Mouse (Mus musculus): Measurements from ENCODE around the gene Mfsd2a. TPM values are rescaled to one million over a fixed set of nuclear protein-coding genes. Genes with fewer than 3 reads are reported as not detected.

Mfsd2a gene
- polyA plus RNA-seq, 2 experiments from 2014 or later: 0.93 to 1.5 TPM

- ATAC-seq: peak; percentile 76
These were observed 27.9 kb downstream of the Mfsd2a start for GRCm38 (mm10) chr4:122933051-122933591.

GRCm38 (mm10) chr4:122932239-122932978 is 28.6 kb downstream of the Mfsd2a start:
- peak; percentile 48 for ATAC-seq

- no peak for ATAC-seq
These were observed 29.9 kb downstream of the Mfsd2a start for GRCm38 (mm10) chr4:122930939-122931590.

- no peak for ATAC-seq
These were observed 37.3 kb downstream of the Mfsd2a start for GRCm38 (mm10) chr4:122923392-122924344.

- no peak for ATAC-seq
These were observed 38.1 kb downstream of the Mfsd2a start for GRCm38 (mm10) chr4:122922841-122923240.

GRCm38 (mm10) chr4:122915985-122916384 is 45.0 kb downstream of the Mfsd2a start:
- ATAC-seq: no peak

GRCm38 (mm10) chr4:122914186-122914585 is 46.8 kb downstream of the Mfsd2a start:
- ATAC-seq: no peak

- ATAC-seq: no peak
These were observed 48.4 kb downstream of the Mfsd2a start for GRCm38 (mm10) chr4:122912613-122913012.

- ATAC-seq: no peak
These were observed 50.4 kb downstream of the Mfsd2a start for GRCm38 (mm10) chr4:122910577-122910976.

- ATAC-seq: no peak
These were observed 51.3 kb downstream of the Mfsd2a start for GRCm38 (mm10) chr4:122909572-122910189.

GRCm38 (mm10) chr4:122905359-122905758 is 55.6 kb downstream of the Mfsd2a start:
- no peak for ATAC-seq

- ATAC-seq: no peak
These were observed 57.3 kb downstream of the Mfsd2a start for GRCm38 (mm10) chr4:122903709-122904108.

- no peak for ATAC-seq
These were observed 58.8 kb downstream of the Mfsd2a start for GRCm38 (mm10) chr4:122902156-122902555.

GRCm38 (mm10) chr4:122898313-122898712 is 62.7 kb downstream of the Mfsd2a start:
- peak; percentile 100 for ATAC-seq

GRCm38 (mm10) chr4:122897750-122898149 is 63.2 kb downstream of the Mfsd2a start:
- ATAC-seq: no peak

Other genes with a start within 250 kb of the Mfsd2a start
- 100 to 1,000 TPM; 112 to 156 TPM for gene Ppt1, start 124.9 kb downstream of the Mfsd2a start, polyA plus RNA-seq (2017; shearing (Covaris generic))
- gene Cap1, start 75.1 kb downstream of the Mfsd2a start, polyA plus RNA-seq (2017; shearing (Covaris generic)): 100 to 1,000 TPM; 298 to 352 TPM
- gene Mycl, start 34.5 kb upstream of the Mfsd2a start, polyA plus RNA-seq (2017; shearing (Covaris generic)): not detected
- 10 to 100 TPM; 16.0 to 21.2 TPM for gene Trit1, start 55.4 kb upstream of the Mfsd2a start, polyA plus RNA-seq (2017; shearing (Covaris generic))
- under 1 TPM in 1 of 2 experiments, not detected in 1; 0.28 TPM for gene Bmp8b, start 144.0 kb upstream of the Mfsd2a start, polyA plus RNA-seq (2017; shearing (Covaris generic))
- not detected for gene Oxct2b, start 155.1 kb upstream of the Mfsd2a start, polyA plus RNA-seq (2017; shearing (Covaris generic))
- gene Ppie, start 178.8 kb upstream of the Mfsd2a start, polyA plus RNA-seq (2017; shearing (Covaris generic)): 100 to 1,000 TPM; 104 to 139 TPM
- not detected for gene Hpcal4, start 222.0 kb upstream of the Mfsd2a start, polyA plus RNA-seq (2017; shearing (Covaris generic))
- gene Nt5c1a, start 240.3 kb upstream of the Mfsd2a start, polyA plus RNA-seq (2017; shearing (Covaris generic)): not detected

Measured in CD4-positive, CD25-positive, alpha-beta regulatory T cell, adult 4 months (primary cell).